Mouse (Mus musculus): ENCODE measurements at regions not wholly inside any gene's neighbourhood (a gene's known extent, or its start where the extent isn't known, plus 50 kb on each side); places are given as distances from the start of the nearest gene placed in this dataset.

GRCm38 (mm10) chr5:111800511-111800910, 66.8 kb downstream of the Gm26897 start:
- TF ChIP-seq CTCF (conservative IDR thresholded peaks at IDR 0.05; ENCODE audit: insufficient read depth, insufficient read length, low read depth, low read length): no peak
- Histone ChIP-seq H3K27me3 (replicated peaks; ENCODE audit: control insufficient read depth, insufficient read depth, low read length) (no peaks in the 10 kb centered on the region), H3K36me3 (ENCODE audit: control insufficient read depth, insufficient read depth, low read length) (no peaks in the 10 kb centered on the region), H3K4me1 (ENCODE audit: control insufficient read depth, insufficient read depth, low read length) (no peaks in the 10 kb centered on the region), H3K27ac (ENCODE audit: insufficient read depth, low read depth, low read length) (peak overlapping the region; percentile 39; the same call in 1 of the 2 replicates), H3K4me3 (ENCODE audit: insufficient read depth, low read depth, low read length) (no peak overlapping the region)
- DNase-seq: no peak
- WGBS: 60% methylated on average over 11 of the region's 11 CpGs

- 65% methylated on average over 2 of the region's 2 CpGs for WGBS
- no peaks in the 10 kb centered on the region for H3K4me1 ChIP-seq (ENCODE audit: control insufficient read depth, insufficient read depth, low read length)
- no peak overlapping the region for H3K27ac ChIP-seq (ENCODE audit: insufficient read depth, low read depth, low read length)
- TF ChIP-seq POLR2A (IDR thresholded peaks at IDR 0.05; ENCODE audit: low read depth, low read length) (no peak), CTCF (conservative IDR thresholded peaks at IDR 0.05; ENCODE audit: insufficient read depth, insufficient read length, low read depth, low read length) (no peak)
- no peak overlapping the region for H3K4me3 ChIP-seq (ENCODE audit: insufficient read depth, low read depth, low read length)
- no peaks in the 10 kb centered on the region for H3K36me3 ChIP-seq (ENCODE audit: control insufficient read depth, insufficient read depth, low read length)
- H3K27me3 ChIP-seq (replicated peaks; ENCODE audit: control insufficient read depth, insufficient read depth, low read length): no peaks in the 10 kb centered on the region
- DNase-seq: no peak
Measured at GRCm38 (mm10) chr5:111801051-111801450, 67.3 kb downstream of the Gm26897 start.

- Histone ChIP-seq H3K36me3 (ENCODE audit: control insufficient read depth, insufficient read depth, low read length) (no peaks in the 10 kb centered on the region), H3K4me3 (ENCODE audit: insufficient read depth, low read depth, low read length) (no peak overlapping the region), H3K27me3 (replicated peaks; ENCODE audit: control insufficient read depth, insufficient read depth, low read length) (no peaks in the 10 kb centered on the region), H3K27ac (ENCODE audit: insufficient read depth, low read depth, low read length) (no peak overlapping the region), H3K4me1 (ENCODE audit: control insufficient read depth, insufficient read depth, low read length) (no peaks in the 10 kb centered on the region)
- no peak for DNase-seq
- TF ChIP-seq CTCF (conservative IDR thresholded peaks at IDR 0.05; ENCODE audit: insufficient read depth, insufficient read length, low read depth, low read length) (no peak), POLR2A (IDR thresholded peaks at IDR 0.05; ENCODE audit: low read depth, low read length) (no peak)
- WGBS: 39% methylated on average over 6 of the region's 6 CpGs
Measured at GRCm38 (mm10) chr5:111804542-111804941, 70.8 kb downstream of the Gm26897 start.

- no peaks in the 10 kb centered on the region for H3K4me1 ChIP-seq (ENCODE audit: control insufficient read depth, insufficient read depth, low read length)
- no peak overlapping the region for H3K4me3 ChIP-seq (ENCODE audit: insufficient read depth, low read depth, low read length)
- no peak for DNase-seq
- H3K27me3 ChIP-seq (replicated peaks; ENCODE audit: control insufficient read depth, insufficient read depth, low read length): no peaks in the 10 kb centered on the region
- H3K36me3 ChIP-seq (ENCODE audit: control insufficient read depth, insufficient read depth, low read length): no peaks in the 10 kb centered on the region
- no peak overlapping the region for H3K27ac ChIP-seq (ENCODE audit: insufficient read depth, low read depth, low read length)
- 42% methylated on average over 7 of the region's 7 CpGs for WGBS
- TF ChIP-seq CTCF (conservative IDR thresholded peaks at IDR 0.05; ENCODE audit: insufficient read depth, insufficient read length, low read depth, low read length): no peak
Measured at GRCm38 (mm10) chr5:111805150-111805549, 71.4 kb downstream of the Gm26897 start.

- peak; percentile 8 for DNase-seq
Measured at GRCm38 (mm10) chr5:111805761-111806191, 72.1 kb downstream of the Gm26897 start.

GRCm38 (mm10) chr5:111810079-111810808, 76.5 kb downstream of the Gm26897 start:
- H3K4me1 ChIP-seq (ENCODE audit: control insufficient read depth, insufficient read depth, low read length): no peaks in the 10 kb centered on the region
- DNase-seq: peak; percentile 6
- H3K27ac ChIP-seq (ENCODE audit: insufficient read depth, low read depth, low read length): no peak overlapping the region
- WGBS: 33% methylated on average over 7 of the region's 7 CpGs
- H3K4me3 ChIP-seq (ENCODE audit: insufficient read depth, low read depth, low read length): no peak overlapping the region
- H3K27me3 ChIP-seq (replicated peaks; ENCODE audit: control insufficient read depth, insufficient read depth, low read length): no peaks in the 10 kb centered on the region
- TF ChIP-seq POLR2A (IDR thresholded peaks at IDR 0.05; ENCODE audit: low read depth, low read length) (no peak), CTCF (conservative IDR thresholded peaks at IDR 0.05; ENCODE audit: insufficient read depth, insufficient read length, low read depth, low read length) (no peak)
- H3K36me3 ChIP-seq (ENCODE audit: control insufficient read depth, insufficient read depth, low read length): no peaks in the 10 kb centered on the region

More at GRCm38 (mm10) chr5:111805761-111806191, 72.1 kb downstream of the Gm26897 start:
- H3K4me1 ChIP-seq (ENCODE audit: control insufficient read depth, insufficient read depth, low read length): no peaks in the 10 kb centered on the region
- H3K27ac ChIP-seq (ENCODE audit: insufficient read depth, low read depth, low read length): no peak overlapping the region
- H3K4me3 ChIP-seq (ENCODE audit: insufficient read depth, low read depth, low read length): no peak overlapping the region
- no peaks in the 10 kb centered on the region for H3K36me3 ChIP-seq (ENCODE audit: control insufficient read depth, insufficient read depth, low read length)
- no peaks in the 10 kb centered on the region for H3K27me3 ChIP-seq (replicated peaks; ENCODE audit: control insufficient read depth, insufficient read depth, low read length)
- WGBS: 19% methylated on average over 17 of the region's 17 CpGs
- TF ChIP-seq POLR2A (IDR thresholded peaks at IDR 0.05; ENCODE audit: low read depth, low read length): no peak
- TF ChIP-seq CTCF (conservative IDR thresholded peaks at IDR 0.05; ENCODE audit: insufficient read depth, insufficient read length, low read depth, low read length): no peak

GRCm38 (mm10) chr5:111812581-111812980, 78.9 kb downstream of the Gm26897 start:
- no peaks in the 10 kb centered on the region for H3K4me1 ChIP-seq (ENCODE audit: control insufficient read depth, insufficient read depth, low read length)
- no peaks in the 10 kb centered on the region for H3K27me3 ChIP-seq (replicated peaks; ENCODE audit: control insufficient read depth, insufficient read depth, low read length)
- H3K27ac ChIP-seq (ENCODE audit: insufficient read depth, low read depth, low read length): no peak overlapping the region
- no peak for DNase-seq
- no peaks in the 10 kb centered on the region for H3K36me3 ChIP-seq (ENCODE audit: control insufficient read depth, insufficient read depth, low read length)
- 45% methylated on average over 7 of the region's 7 CpGs for WGBS
- no peak overlapping the region for H3K4me3 ChIP-seq (ENCODE audit: insufficient read depth, low read depth, low read length)
- TF ChIP-seq POLR2A (IDR thresholded peaks at IDR 0.05; ENCODE audit: low read depth, low read length): no peak
- TF ChIP-seq CTCF (conservative IDR thresholded peaks at IDR 0.05; ENCODE audit: insufficient read depth, insufficient read length, low read depth, low read length): no peak

All from kidney, adult 2 months (tissue).